Mouse (Mus musculus): ENCODE measurements around the gene Phlpp1. TPM values are rescaled to one million over a fixed set of nuclear protein-coding genes. Genes with fewer than 3 reads are reported as not detected.

Phlpp1 gene
- polyA plus RNA-seq, 1 experiment from 2014 or later: 1.3 TPM

DNA sequence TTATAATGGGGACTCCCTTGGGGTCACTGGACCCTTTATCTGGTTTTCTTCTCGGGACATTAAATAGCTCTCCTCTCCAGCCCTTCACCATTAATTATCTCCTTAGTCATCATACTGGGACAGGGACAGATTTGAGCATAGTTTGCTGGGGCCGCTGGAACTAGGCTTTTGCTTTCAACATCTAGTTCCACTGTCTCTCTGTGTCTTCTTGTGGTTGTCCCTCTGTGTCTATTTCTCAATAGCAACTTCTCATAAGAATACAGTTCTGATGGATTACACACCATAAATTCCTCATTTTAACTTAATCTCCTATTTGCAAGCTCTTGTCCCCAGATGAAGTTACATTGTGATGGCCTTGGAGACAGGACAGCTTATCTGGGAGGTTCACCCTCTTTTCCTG lies 262.0 kb downstream of the Phlpp1 start:
- 57% methylated on average over 2 of the region's 2 CpGs for WGBS
- ATAC-seq (ENCODE audit: low FRiP score, low TSS enrichment) (no peak), DNase-seq (ENCODE audit: low spot score) (no peak)
- TF ChIP-seq CTCF (IDR thresholded peaks at IDR 0.05; ENCODE audit: low read depth) (no peak), EP300 (optimal IDR thresholded peaks at IDR 0.05) (no peak)
- no peaks in the 10 kb centered on the region for H3K36me3 ChIP-seq (ENCODE audit: control insufficient read depth, insufficient read depth, low read length)
- H3K9ac ChIP-seq (ENCODE audit: low read length): no peak overlapping the region
- H3K9me3 ChIP-seq (ENCODE audit: control insufficient read depth, low read length): no peaks in the 10 kb centered on the region
- H3K27ac ChIP-seq (replicated peaks): no peak overlapping the region
- H3K4me1 ChIP-seq (replicated peaks; ENCODE audit: control insufficient read depth, insufficient read depth): no peaks in the 10 kb centered on the region
- H3K27me3 ChIP-seq (ENCODE audit: control insufficient read depth, insufficient read depth, low read length): no peaks in the 10 kb centered on the region
- no peak overlapping the region for H3K4me3 ChIP-seq (ENCODE audit: low read depth, low read length)
- no peak overlapping the region for H3K4me2 ChIP-seq (replicated peaks; ENCODE audit: low read depth)

Other genes starting within 250 kb of the Phlpp1 start
- 1.2 and 1.5 TPM in 2 replicates for gene Zcchc2, start 181.3 kb upstream of the Phlpp1 start, polyA plus RNA-seq (2015; fragmentation: Nextera tagmentation; extraction: Ambion mirVana)